24 mouse cellular contexts compared by ENCODE assay signal in genomic region chr12:5067590-5067989, GRCm38 (mm10).
"Had no signal": no experiment of that assay in that cellular context is flagged by ENCODE, and none has a peak within 500 bp of the region (broad histone marks: within the 10 kb centered on the region; RNA-seq: fewer than 3 reads in every experiment).

No protein-coding gene starts in this region.

- H3K4me1 ChIP-seq: heart, embryonic 13.5 days; heart, embryonic 15.5 days; hindbrain, embryonic 10.5 days; hindbrain, embryonic 13.5 days; hindbrain, embryonic 15.5 days; limb, embryonic 13.5 days; limb, embryonic 15.5 days; liver, embryonic 12.5 days had no signal

- H3K4me3 ChIP-seq: gastrocnemius, adult 2 months; heart, adult 2 months; heart, embryonic 13.5 days; heart, embryonic 15.5 days; hindbrain, embryonic 10.5 days; hindbrain, embryonic 13.5 days; hindbrain, embryonic 15.5 days; layer of hippocampus, adult 2 months; left cerebral cortex, adult 2 months; limb, embryonic 13.5 days; limb, embryonic 15.5 days; liver, embryonic 12.5 days had no signal

- H3K36me3 ChIP-seq: heart, embryonic 13.5 days; heart, embryonic 15.5 days; hindbrain, embryonic 10.5 days; hindbrain, embryonic 13.5 days; hindbrain, embryonic 15.5 days; limb, embryonic 13.5 days; limb, embryonic 15.5 days; liver, embryonic 12.5 days had no signal

- H3K9me3 ChIP-seq: heart, embryonic 13.5 days; heart, embryonic 15.5 days; hindbrain, embryonic 10.5 days; hindbrain, embryonic 13.5 days; hindbrain, embryonic 15.5 days; limb, embryonic 13.5 days; limb, embryonic 15.5 days had no signal

- H3K9ac ChIP-seq: heart, embryonic 13.5 days; heart, embryonic 15.5 days; hindbrain, embryonic 13.5 days; hindbrain, embryonic 15.5 days; limb, embryonic 13.5 days; limb, embryonic 15.5 days; liver, embryonic 12.5 days; liver, embryonic 14.5 days had no signal

- H3K27me3 ChIP-seq: heart, embryonic 13.5 days; heart, embryonic 15.5 days; hindbrain, embryonic 13.5 days; hindbrain, embryonic 15.5 days; limb, embryonic 13.5 days; limb, embryonic 15.5 days; liver, embryonic 12.5 days had no signal

- DNase-seq: gastrocnemius, adult 2 months; gastrocnemius, postnatal 10 days; gastrocnemius, postnatal 25 days; heart, adult 2 months; heart, postnatal 14 days; kidney, adult 11 months; kidney, adult 2 months; kidney, postnatal 10 days; kidney, postnatal 25 days; kidney, postnatal 4 days had no signal

- H3K4me2 ChIP-seq: heart, embryonic 11.5 days; heart, embryonic 13.5 days; heart, embryonic 15.5 days; hindbrain, embryonic 13.5 days; hindbrain, embryonic 15.5 days; limb, embryonic 13.5 days; limb, embryonic 15.5 days; liver, embryonic 12.5 days had no signal

- H3K27ac ChIP-seq: gastrocnemius, adult 2 months; heart, adult 2 months; heart, embryonic 13.5 days; heart, embryonic 15.5 days; hindbrain, embryonic 10.5 days; hindbrain, embryonic 13.5 days; hindbrain, embryonic 15.5 days; hindbrain, postnatal 0 days; layer of hippocampus, adult 2 months; left cerebral cortex, adult 2 months; limb, embryonic 13.5 days; limb, embryonic 15.5 days; liver, embryonic 12.5 days; liver, embryonic 14.5 days had no signal

- ATAC-seq: hindbrain, postnatal 0 days; intestine, embryonic 16.5 days; liver, embryonic 12.5 days had no signal
